Mouse (Mus musculus) stomach, embryonic 15.5 days (tissue): ENCODE results near the gene Gabarapl1. TPM values are rescaled to one million over a fixed set of nuclear protein-coding genes. Genes with fewer than 3 reads are reported as not detected.

Source experiments
- ATAC-seq: fragments of 200-750 bp; cut with Nextera tagmentation; 2 replicates; pipeline ENCODE4 v1.8.0; 2017; ENCODE audit warnings: low read depth, moderate number of reproducible peaks, moderate TSS enrichment; ENCODE audit not compliant: insufficient read depth, low FRiP score
- H3K27ac ChIP-seq: fragments of 300-500 bp; sonication (generic); 2 replicates; pipeline ENCODE4 v1.5.1; 2015; ENCODE audit warnings: mild to moderate bottlenecking, inconsistent platforms
- H3K27me3 ChIP-seq: fragments of 300-500 bp; sonication (generic); replicated peaks from 2 replicates; pipeline ENCODE4 v1.6.1; 2015; ENCODE audit warnings: inconsistent platforms
- H3K36me3 ChIP-seq: fragments of 300-500 bp; sonication (generic); 2 replicates; pipeline ENCODE4 v1.6.1; 2015; ENCODE audit warnings: inconsistent platforms
- H3K4me1 ChIP-seq: fragments of 300-500 bp; sonication (generic); 2 replicates; pipeline ENCODE4 v1.6.1; 2015; ENCODE audit warnings: inconsistent platforms
- H3K4me2 ChIP-seq: fragments of 300-500 bp; sonication (generic); 2 replicates; pipeline ENCODE4 v1.6.1; 2015; ENCODE audit warnings: mild to moderate bottlenecking, inconsistent platforms
- H3K4me3 ChIP-seq: fragments of 300-500 bp; sonication (generic); replicated peaks from 2 replicates; pipeline ENCODE4 v1.5.1; 2015; ENCODE audit warnings: inconsistent platforms
- H3K9ac ChIP-seq: fragments of 300-500 bp; sonication (generic); 2 replicates; pipeline ENCODE4 v1.6.1; 2015; ENCODE audit warnings: inconsistent platforms
- H3K9me3 ChIP-seq: fragments of 300-500 bp; sonication (generic); 2 replicates; pipeline ENCODE4 v1.6.1; 2016; ENCODE audit warnings: inconsistent platforms
- whole genome bisulfite sequencing: fragments of 180-500 bp; shearing (Covaris S2); methylation state at CpG from one replicate; pipeline ENCODE4 v1.1.7; 2015; 5-methylcytosine and 5-hydroxymethylcytosine counted together
- polyA plus RNA-seq: library from polyadenylated mRNA; unstranded; fragments of >200 nt; fragmentation: Nextera tagmentation; extraction: Ambion mirVana; gene quantifications from 2 replicates; pipeline ENCODE4 v1.2.1, GENCODE M21; 2015

The Gabarapl1 gene
- polyA plus RNA-seq, 1 experiment from 2014 or later = 40.2 TPM

- WGBS = 69% methylated on average over 3 of the region's 3 CpGs
- Histone ChIP-seq H3K4me2 (no peak overlapping the region), H3K36me3 (no peaks in the 10 kb centered on the region), H3K4me1 (peaks cover 14% of the 10 kb centered on the region), H3K9me3 (no peaks in the 10 kb centered on the region), H3K4me3 (no peak overlapping the region), H3K27me3 (no peaks in the 10 kb centered on the region), H3K9ac (no peak overlapping the region), H3K27ac (no peak overlapping the region)
- no peak for ATAC-seq
Measured at GRCm38 (mm10) chr6:129515068-129515467, 17.9 kb upstream of the Gabarapl1 start.

- no peak overlapping the region for H3K4me3 ChIP-seq
- no peak for ATAC-seq
Measured at GRCm38 (mm10) chr6:129516388-129516787, 16.6 kb upstream of the Gabarapl1 start.

GRCm38 (mm10) chr6:129517752-129518408 is 15.1 kb upstream of the Gabarapl1 start:
- H3K4me3 ChIP-seq = no peak overlapping the region
- WGBS = 49% methylated on average over 2 of the region's 2 CpGs
- no peaks in the 10 kb centered on the region for H3K36me3 ChIP-seq
- peak; percentile 55; the same call in 1 of the 2 replicates for ATAC-seq
- H3K4me1 ChIP-seq = peaks cover 9% of the 10 kb centered on the region
- no peak overlapping the region for H3K4me2 ChIP-seq
- no peak overlapping the region for H3K27ac ChIP-seq
- no peaks in the 10 kb centered on the region for H3K27me3 ChIP-seq
- no peaks in the 10 kb centered on the region for H3K9me3 ChIP-seq
- H3K9ac ChIP-seq = no peak overlapping the region

More at GRCm38 (mm10) chr6:129516388-129516787, 16.6 kb upstream of the Gabarapl1 start:
- peaks cover 14% of the 10 kb centered on the region for H3K4me1 ChIP-seq
- H3K36me3 ChIP-seq = no peaks in the 10 kb centered on the region
- no peak overlapping the region for H3K9ac ChIP-seq
- 84% methylated on average over 10 of the region's 10 CpGs for WGBS
- H3K27ac ChIP-seq = no peak overlapping the region
- no peak overlapping the region for H3K4me2 ChIP-seq
- H3K9me3 ChIP-seq = no peaks in the 10 kb centered on the region
- no peaks in the 10 kb centered on the region for H3K27me3 ChIP-seq

GRCm38 (mm10) chr6:129526069-129526468 is 6.9 kb upstream of the Gabarapl1 start:
- no peak overlapping the region for H3K27ac ChIP-seq
- H3K9me3 ChIP-seq = no peaks in the 10 kb centered on the region
- H3K4me1 ChIP-seq = no peaks in the 10 kb centered on the region
- ATAC-seq = no peak
- no peak overlapping the region for H3K9ac ChIP-seq
- no peak overlapping the region for H3K4me3 ChIP-seq
- H3K4me2 ChIP-seq = no peak overlapping the region
- no peaks in the 10 kb centered on the region for H3K27me3 ChIP-seq
- H3K36me3 ChIP-seq = no peaks in the 10 kb centered on the region

GRCm38 (mm10) chr6:129527416-129527815 is 5.5 kb upstream of the Gabarapl1 start:
- H3K4me1 ChIP-seq = peaks cover 2% of the 10 kb centered on the region; the same call in 1 of the 2 replicates
- ATAC-seq = no peak
- no peaks in the 10 kb centered on the region for H3K36me3 ChIP-seq
- H3K4me3 ChIP-seq = no peak overlapping the region
- no peaks in the 10 kb centered on the region for H3K9me3 ChIP-seq
- H3K4me2 ChIP-seq = no peak overlapping the region
- H3K27ac ChIP-seq = no peak overlapping the region
- H3K9ac ChIP-seq = no peak overlapping the region
- 65% methylated on average over 2 of the region's 2 CpGs for WGBS
- H3K27me3 ChIP-seq = no peaks in the 10 kb centered on the region

GRCm38 (mm10) chr6:129529605-129530004 is 3.4 kb upstream of the Gabarapl1 start:
- Histone ChIP-seq H3K4me2 (no peak overlapping the region), H3K36me3 (no peaks in the 10 kb centered on the region), H3K9ac (no peak overlapping the region), H3K4me1 (peaks cover 10% of the 10 kb centered on the region; the same call in 1 of the 2 replicates), H3K27me3 (no peaks in the 10 kb centered on the region), H3K4me3 (no peak overlapping the region), H3K27ac (no peak overlapping the region), H3K9me3 (no peaks in the 10 kb centered on the region)
- WGBS = 69% methylated on average over 1 of the region's 1 CpGs
- no peak for ATAC-seq

GRCm38 (mm10) chr6:129530261-129530660 is 2.7 kb upstream of the Gabarapl1 start:
- H3K36me3 ChIP-seq = no peaks in the 10 kb centered on the region
- no peak overlapping the region for H3K27ac ChIP-seq
- no peaks in the 10 kb centered on the region for H3K9me3 ChIP-seq
- no peak overlapping the region for H3K4me2 ChIP-seq
- H3K4me1 ChIP-seq = peaks cover 13% of the 10 kb centered on the region
- no peak for ATAC-seq
- no peaks in the 10 kb centered on the region for H3K27me3 ChIP-seq
- H3K9ac ChIP-seq = no peak overlapping the region
- H3K4me3 ChIP-seq = no peak overlapping the region

GRCm38 (mm10) chr6:129532556-129532941 is 411 bp upstream of the Gabarapl1 start:
- peak overlapping the region; percentile 62 for H3K4me3 ChIP-seq
- H3K9ac ChIP-seq = no peak overlapping the region
- no peaks in the 10 kb centered on the region for H3K27me3 ChIP-seq
- peak; percentile 43; the same call in 1 of the 2 replicates for ATAC-seq
- peak overlapping the region; percentile 21; the same call in 1 of the 2 replicates for H3K27ac ChIP-seq
- peaks cover 13% of the 10 kb centered on the region for H3K4me1 ChIP-seq
- no peaks in the 10 kb centered on the region for H3K9me3 ChIP-seq
- H3K36me3 ChIP-seq = no peaks in the 10 kb centered on the region
- WGBS = 26% methylated on average over 7 of the region's 7 CpGs
- peak overlapping the region; percentile 93 for H3K4me2 ChIP-seq

GRCm38 (mm10) chr6:129534057-129534456 is 1.1 kb downstream of the Gabarapl1 start:
- Histone ChIP-seq H3K36me3 (peaks cover 10% of the 10 kb centered on the region), H3K4me1 (peaks cover 13% of the 10 kb centered on the region), H3K4me2 (peak overlapping the region; percentile 93), H3K27me3 (no peaks in the 10 kb centered on the region), H3K4me3 (peak overlapping the region; percentile 62), H3K9me3 (no peaks in the 10 kb centered on the region), H3K9ac (peak overlapping the region; percentile 61; the same call in 1 of the 2 replicates), H3K27ac (no peak overlapping the region)
- WGBS = 17% methylated on average over 9 of the region's 9 CpGs
- ATAC-seq = no peak

GRCm38 (mm10) chr6:129534627-129535190 is 1.7 kb downstream of the Gabarapl1 start:
- 55% methylated on average over 4 of the region's 4 CpGs for WGBS
- H3K27ac ChIP-seq = no peak overlapping the region
- H3K36me3 ChIP-seq = peaks cover 13% of the 10 kb centered on the region
- H3K4me3 ChIP-seq = peak overlapping the region; percentile 62
- H3K27me3 ChIP-seq = no peaks in the 10 kb centered on the region
- H3K4me1 ChIP-seq = peaks cover 13% of the 10 kb centered on the region
- peak overlapping the region; percentile 93 for H3K4me2 ChIP-seq
- no peak overlapping the region for H3K9ac ChIP-seq
- ATAC-seq = no peak
- H3K9me3 ChIP-seq = no peaks in the 10 kb centered on the region

- Histone ChIP-seq H3K9ac (no peak overlapping the region), H3K4me2 (no peak overlapping the region), H3K27ac (no peak overlapping the region), H3K4me3 (no peak overlapping the region), H3K4me1 (peaks cover 13% of the 10 kb centered on the region), H3K36me3 (peaks cover 21% of the 10 kb centered on the region), H3K9me3 (no peaks in the 10 kb centered on the region), H3K27me3 (no peaks in the 10 kb centered on the region)
- ATAC-seq = no peak
- 58% methylated on average over 4 of the region's 4 CpGs for WGBS
Measured at GRCm38 (mm10) chr6:129535723-129536122, 2.8 kb downstream of the Gabarapl1 start.

GRCm38 (mm10) chr6:129538555-129538954 is 5.6 kb downstream of the Gabarapl1 start:
- ATAC-seq = no peak
- peaks cover 9% of the 10 kb centered on the region; the same call in 1 of the 2 replicates for H3K4me1 ChIP-seq
- H3K36me3 ChIP-seq = peaks cover 21% of the 10 kb centered on the region
- H3K9me3 ChIP-seq = no peaks in the 10 kb centered on the region
- H3K4me2 ChIP-seq = no peak overlapping the region
- WGBS = 80% methylated on average over 6 of the region's 6 CpGs
- H3K9ac ChIP-seq = no peak overlapping the region
- H3K4me3 ChIP-seq = no peak overlapping the region
- H3K27me3 ChIP-seq = no peaks in the 10 kb centered on the region
- no peak overlapping the region for H3K27ac ChIP-seq
